Mouse (Mus musculus) monocyte, adult 2 months (primary cell): ENCODE measurements around the gene Mpv17.

Source experiments
- DNase-seq, 2 experiments: peaks; one replicate each; pipeline ENCODE4 v3.0.0; 2022; ENCODE audit warnings: low spot score in 2 of 2, low read depth in 1 of 2

The Mpv17 gene

GRCm38 (mm10) chr5:31154152-31154553, at the start of gene Mpv17:
Mpv17 (minus strand) TSS chr5:31154251.
- peak in 1 of 2 experiments; percentile 27 for DNase-seq

DNA sequence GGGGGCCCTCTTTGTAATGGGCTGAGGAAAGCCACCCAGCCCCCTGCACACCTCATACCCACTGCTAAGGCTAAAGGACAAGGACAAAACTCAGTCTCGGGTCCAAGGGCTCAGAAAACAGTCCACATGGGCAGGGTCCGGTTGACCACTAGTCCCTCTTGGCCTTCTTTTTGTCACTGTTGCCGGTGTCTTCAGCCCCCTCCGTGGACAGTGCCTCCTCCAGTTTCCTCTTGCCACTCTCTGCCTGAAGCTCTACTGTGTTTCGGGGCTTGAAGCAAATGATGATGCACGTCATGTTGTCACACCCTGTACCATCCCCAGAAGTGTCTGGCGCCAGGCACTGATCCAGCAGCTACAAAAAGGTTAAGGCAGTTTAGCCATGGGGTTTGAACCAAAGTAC, 48.9 kb upstream of the Mpv17 start:
- DNase-seq: no peak

- DNase-seq: peak; percentile 88 to 95
These were observed 47.9 kb upstream of the Mpv17 start, which contains the start of gene Zfp513 for GRCm38 (mm10) chr5:31201742-31202590. Zfp513 (minus strand) TSS chr5:31202303.

- no peak for DNase-seq
These were observed 47.1 kb upstream of the Mpv17 start for GRCm38 (mm10) chr5:31201042-31201741.

- DNase-seq: no peak
These were observed 46.3 kb upstream of the Mpv17 start for GRCm38 (mm10) chr5:31200327-31200768.

DNA sequence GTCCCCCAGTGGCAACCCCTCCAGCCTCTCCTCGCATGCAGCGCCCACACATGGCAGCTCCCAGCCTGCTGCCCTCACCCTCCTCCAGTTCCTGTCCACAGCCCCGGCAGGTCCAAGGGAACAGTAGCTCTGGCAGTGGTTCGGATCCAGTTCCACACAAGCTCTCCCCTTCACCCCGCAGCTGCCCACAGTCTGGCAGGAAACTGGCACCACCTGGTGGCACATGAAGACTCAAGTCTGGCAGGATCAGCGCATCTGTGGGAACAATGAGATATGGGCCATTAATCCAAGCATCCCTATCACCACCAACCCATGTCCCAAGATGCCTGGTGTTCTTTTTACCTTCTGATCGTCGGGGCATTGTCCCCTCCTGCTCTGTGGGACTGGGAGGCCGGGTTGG, 45.8 kb upstream of the Mpv17 start:
- no peak for DNase-seq

DNA sequence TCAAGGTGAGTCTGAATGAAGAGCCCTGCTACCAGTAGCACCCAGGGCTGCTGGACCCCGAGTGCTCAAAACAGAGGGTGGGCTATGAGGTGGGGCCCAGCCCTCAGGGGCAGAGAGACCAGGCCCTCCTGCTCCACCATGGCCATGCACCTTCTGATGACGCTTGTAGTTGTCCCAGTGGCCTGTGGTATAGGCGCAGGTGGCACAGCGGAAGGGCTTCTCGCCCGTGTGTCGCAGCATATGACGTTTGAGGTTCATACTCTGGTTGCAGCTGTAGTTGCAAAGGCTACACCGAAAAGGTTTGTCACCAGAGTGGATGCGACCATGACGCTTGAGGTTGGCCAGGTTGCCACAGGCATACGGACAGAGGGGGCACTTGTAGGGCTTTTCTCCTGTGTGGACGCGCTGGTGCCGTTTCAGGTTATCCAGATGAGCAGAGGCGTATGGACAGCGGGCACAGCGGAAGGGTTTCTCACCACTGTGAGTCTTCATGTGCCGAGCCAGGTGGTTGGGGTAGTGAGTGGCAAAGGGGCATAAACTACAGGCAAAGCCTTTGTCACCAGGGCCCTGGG, 45.4 kb upstream of the Mpv17 start:
- no peak for DNase-seq

GRCm38 (mm10) chr5:31198616-31199320, 44.7 kb upstream of the Mpv17 start:
- DNase-seq: no peak

- DNase-seq: no peak
These were observed 44.1 kb upstream of the Mpv17 start for GRCm38 (mm10) chr5:31198170-31198569.

DNA sequence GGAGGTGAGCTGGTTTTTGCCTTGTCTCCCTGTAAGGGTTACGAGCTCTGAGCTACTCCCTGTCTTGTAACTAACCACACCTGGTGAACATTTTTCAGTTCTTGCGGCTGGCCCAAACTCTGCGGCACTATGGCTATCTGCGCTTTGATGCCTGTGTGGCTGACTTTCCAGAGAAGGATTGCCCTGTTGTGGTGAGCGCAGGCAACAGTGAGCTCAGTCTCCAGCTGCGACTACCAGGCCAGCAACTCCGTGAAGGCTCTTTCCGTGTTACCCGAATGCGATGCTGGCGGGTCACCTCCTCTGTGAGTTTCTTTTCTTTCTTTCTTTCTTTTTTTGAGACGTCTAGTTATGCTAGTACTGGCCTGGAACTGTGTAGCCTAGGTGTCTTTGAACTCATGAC, 43.0 kb upstream of the Mpv17 start:
- DNase-seq: no peak

DNA sequence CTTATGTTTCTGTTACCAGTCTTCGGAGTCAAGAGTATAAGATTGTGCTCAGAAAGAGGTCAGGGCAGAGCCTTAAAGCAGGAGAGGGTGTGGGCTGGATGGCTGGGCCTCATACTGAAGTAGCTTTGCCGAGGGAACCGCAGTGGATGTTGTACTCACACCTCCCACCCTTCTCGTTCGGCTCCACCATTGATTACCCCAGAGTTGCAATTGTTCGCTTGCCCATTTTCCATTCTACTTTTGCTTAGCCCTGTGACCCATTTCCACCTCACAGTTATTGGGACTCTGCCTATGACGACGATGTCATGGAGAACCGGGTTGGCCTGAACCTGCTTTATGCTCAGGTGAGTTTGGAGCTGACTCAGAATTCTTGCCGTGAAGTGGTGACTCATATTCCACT, 42.2 kb upstream of the Mpv17 start:
- DNase-seq: no peak

DNA sequence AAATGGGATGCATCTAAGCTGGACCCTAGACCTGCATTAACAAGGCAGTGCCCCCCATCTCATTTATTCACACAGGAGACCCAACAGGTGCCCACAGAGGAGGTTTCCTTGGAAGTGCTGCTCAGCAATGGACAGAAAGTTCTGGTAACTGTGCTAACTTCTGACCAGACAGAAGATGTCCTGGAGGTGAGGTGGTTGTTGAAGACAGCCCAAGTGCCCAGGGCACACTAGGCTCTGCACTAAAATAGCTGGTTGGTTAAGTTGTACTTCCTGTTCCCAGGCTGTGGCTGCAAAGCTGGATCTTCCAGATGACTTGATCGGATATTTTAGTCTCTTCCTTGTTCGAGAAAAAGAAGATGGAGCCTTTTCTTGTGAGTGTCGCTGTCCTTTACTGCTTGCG, 41.6 kb upstream of the Mpv17 start:
- no peak for DNase-seq

DNA sequence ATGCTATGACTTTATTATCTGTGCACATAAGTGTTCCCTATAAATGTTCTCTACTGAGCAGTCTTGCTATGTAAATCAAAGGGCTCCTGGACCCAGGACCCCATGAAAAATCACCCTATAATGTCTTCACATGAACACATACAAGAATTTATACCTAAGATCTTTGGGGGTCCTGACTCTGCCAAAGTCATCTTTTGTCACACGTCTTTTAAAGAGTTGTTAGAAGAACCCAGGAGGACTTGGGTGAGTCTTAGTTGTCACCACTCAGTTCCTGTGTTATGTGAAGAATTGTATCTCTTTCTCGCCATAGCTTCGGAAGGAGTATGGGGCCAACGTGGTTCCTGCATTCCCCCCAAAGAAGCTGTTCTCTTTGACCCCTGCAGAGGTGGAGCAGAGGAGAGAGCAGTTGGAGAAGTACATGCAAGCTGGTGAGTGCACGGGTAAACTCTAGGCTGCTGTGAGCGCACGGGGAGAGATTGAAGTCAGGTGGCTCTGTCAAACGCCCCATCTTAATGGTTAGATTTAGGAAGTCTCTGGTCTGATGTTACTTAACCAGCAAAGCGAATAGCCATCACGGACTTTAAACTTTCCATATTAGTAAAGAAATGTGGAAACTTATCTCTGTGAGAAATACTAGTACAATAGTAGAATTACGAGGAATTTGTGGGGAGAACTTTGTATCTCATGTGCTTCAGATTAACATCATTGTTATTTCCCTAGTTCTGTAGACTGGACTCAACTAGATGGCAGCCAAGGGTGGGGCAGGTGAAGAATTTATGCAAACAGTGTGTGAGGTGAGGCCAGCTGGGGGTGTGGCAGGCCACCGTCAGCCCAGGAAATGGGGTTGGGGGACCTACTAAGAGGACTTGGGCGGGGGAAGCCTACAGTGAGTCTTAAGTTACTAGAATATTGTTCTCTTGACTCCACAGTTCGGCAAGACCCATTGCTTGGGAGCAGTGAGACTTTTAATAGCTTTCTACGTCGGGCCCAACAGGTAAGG, 40.7 kb upstream of the Mpv17 start:
- no peak for DNase-seq

- DNase-seq: no peak
These were observed 39.7 kb upstream of the Mpv17 start for GRCm38 (mm10) chr5:31193631-31194281.

DNA sequence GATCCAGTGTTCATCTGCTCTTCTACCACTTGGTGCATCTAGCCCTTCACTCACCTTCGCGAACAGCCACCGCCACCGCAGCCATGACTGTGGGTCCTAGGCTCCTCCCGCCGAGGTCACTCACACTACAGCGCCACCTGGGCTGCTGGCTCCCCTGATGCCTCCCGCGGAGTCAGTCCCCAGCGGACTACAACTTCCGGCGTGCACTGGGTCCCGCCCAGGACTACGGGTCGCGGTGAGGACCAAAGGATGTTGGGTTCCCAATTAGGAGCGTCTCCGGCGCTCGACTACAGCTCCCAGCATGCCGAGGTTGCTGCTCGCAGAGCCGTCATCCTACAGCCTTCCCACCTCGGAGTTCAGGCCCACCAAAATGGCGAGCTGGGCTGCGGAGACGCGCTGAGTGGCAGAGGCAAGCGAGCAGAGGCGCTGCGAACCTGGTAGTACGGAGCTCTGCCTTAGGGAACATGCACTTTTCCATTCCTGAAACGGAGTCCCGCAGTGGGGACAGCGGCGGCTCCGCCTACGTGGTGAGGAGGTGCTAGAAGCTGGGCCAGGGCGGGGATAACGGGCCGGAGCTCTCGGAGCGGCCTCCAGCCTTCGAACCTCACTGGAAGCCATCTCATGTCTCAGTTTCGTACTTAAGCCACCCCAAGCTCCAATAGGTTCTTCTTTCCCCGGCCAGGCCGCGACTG, 39.0 kb upstream of the Mpv17 start, which contains the start of the genes Snx17 and Eif2b4:
Snx17 (plus strand) TSS at position 289 of the 692 bp plus-strand sequence.
Eif2b4 (minus strand) TSS at position 492 of the 692 bp plus-strand sequence.
- peak; percentile 96 for DNase-seq

DNA sequence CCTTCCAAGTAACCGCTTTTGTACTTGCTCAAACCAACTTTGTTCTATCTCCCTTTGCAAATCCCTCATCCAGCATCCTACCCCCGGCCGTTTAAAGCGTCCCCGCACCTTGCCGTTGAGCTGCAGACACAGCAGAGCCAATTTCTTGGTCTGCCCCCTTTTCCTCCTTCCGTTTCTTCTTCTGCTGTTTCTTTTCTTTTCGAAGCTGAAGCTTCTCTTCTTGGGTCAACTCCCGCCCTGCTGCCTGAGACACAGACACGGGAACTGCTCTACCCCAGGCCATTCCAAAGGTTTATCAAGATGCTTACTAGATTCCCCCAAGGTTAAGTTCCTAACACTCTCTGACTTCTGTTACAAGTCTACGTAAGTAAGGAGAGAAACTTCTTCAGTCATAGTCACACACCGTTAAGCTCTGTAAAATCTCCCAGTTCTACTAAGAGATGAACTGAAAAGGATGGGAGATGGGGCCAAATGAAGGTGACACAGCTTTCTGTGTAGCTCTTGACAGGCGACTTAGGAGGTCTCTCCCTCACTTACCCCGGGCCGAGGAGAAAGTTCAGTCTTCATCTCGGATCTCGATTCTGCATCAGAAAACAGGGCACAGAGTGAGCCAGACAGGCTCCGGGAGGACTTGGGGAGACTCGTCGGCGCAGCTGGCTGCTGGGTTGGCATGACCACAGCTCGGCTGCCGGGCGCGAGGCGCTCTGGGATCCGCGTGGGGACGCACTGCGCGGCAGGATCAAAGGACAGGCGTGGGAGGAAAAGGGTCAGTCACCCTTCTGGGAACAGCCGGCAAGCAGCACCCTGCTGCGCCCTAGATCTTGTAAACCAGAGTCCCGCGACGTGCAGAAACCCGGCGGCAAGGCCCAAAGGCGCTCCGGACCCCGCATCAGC, 38.2 kb upstream of the Mpv17 start:
- DNase-seq: no peak

GRCm38 (mm10) chr5:31190201-31190600, 36.1 kb upstream of the Mpv17 start:
- no peak for DNase-seq
